Mouse (Mus musculus): Measurements from ENCODE around the gene Hsd3b5. TPM values are rescaled to one million over a fixed set of nuclear protein-coding genes. Genes with fewer than 3 reads are reported as not detected.

Hsd3b5 gene
- polyA plus RNA-seq (2021; fragmentation: Nextera tagmentation) = not detected in 2 replicates
- long read RNA-seq, experiment 1 = 0 reads
- long read RNA-seq, experiment 2 = 0 reads

GRCm38 (mm10) chr3:98630152-98630551 is at the start of gene Hsd3b5:
Gene Hsd3b5 (minus strand): TSS chr3:98630252.

GRCm38 (mm10) chr3:98588707-98589106 is 41.3 kb downstream of the Hsd3b5 start, which contains the start of gene Gm10681:
Gene Gm10681 (minus strand): TSS chr3:98588807.

Other genes with a start within 250 kb of the Hsd3b5 start
- 9.8 and 10.7 TPM in 2 replicates for gene Zfp697, start 247.8 kb downstream of the Hsd3b5 start, polyA plus RNA-seq (2021; fragmentation: Nextera tagmentation)
- gene Gm4450, start 173.1 kb downstream of the Hsd3b5 start, polyA plus RNA-seq (2021; fragmentation: Nextera tagmentation) = not detected in 2 replicates
- not detected in 2 replicates for gene Hsd3b4, start 119.7 kb downstream of the Hsd3b5 start, polyA plus RNA-seq (2021; fragmentation: Nextera tagmentation)
- not detected in 2 replicates for gene Gm10681, start 41.4 kb downstream of the Hsd3b5 start, polyA plus RNA-seq (2021; fragmentation: Nextera tagmentation)
- not detected in 2 replicates for gene Hsd3b2, start 94.3 kb upstream of the Hsd3b5 start, polyA plus RNA-seq (2021; fragmentation: Nextera tagmentation)
- not detected in 2 replicates for gene Hsd3b3, start 132.9 kb upstream of the Hsd3b5 start, polyA plus RNA-seq (2021; fragmentation: Nextera tagmentation)
- gene Hsd3b6, start 184.2 kb upstream of the Hsd3b5 start, polyA plus RNA-seq (2021; fragmentation: Nextera tagmentation) = not detected in 2 replicates
- not detected in 2 replicates for gene Hsd3b1, start 229.5 kb upstream of the Hsd3b5 start, polyA plus RNA-seq (2021; fragmentation: Nextera tagmentation)

Data from left cerebral cortex, adult 6 months (tissue).